Mouse (Mus musculus) ES-E14 (cell line): ENCODE results near the gene Gm44973.

Source experiments
- HCFC1 ChIP-seq: IDR thresholded peaks from 2 replicates; pipeline ENCODE4 v1.6.1; 2012; ENCODE audit warnings: low read length, inconsistent platforms, borderline replicate concordance; ENCODE audit not compliant: insufficient read depth
- ZC3H11A ChIP-seq: IDR thresholded peaks from 2 replicates; pipeline ENCODE4 v1.6.1; 2012; ENCODE audit warnings: low read depth, mild to moderate bottlenecking, inconsistent platforms, low read length, borderline replicate concordance
- ZNF384 ChIP-seq: IDR thresholded peaks from 2 replicates; pipeline ENCODE4 v1.6.1; 2012; ENCODE audit warnings: low read depth, low read length, inconsistent platforms

- TF ChIP-seq ZC3H11A (no peak), ZNF384 (no peak), HCFC1 (no peak)
These were observed 42.8 kb upstream of the Gm44973 start for GRCm38 (mm10) chr7:4972321-4973047.
